Mouse (Mus musculus) embryonic facial prominence, embryonic 13.5 days (tissue): ENCODE measurements around the gene Exoc8. TPM values are rescaled to one million over a fixed set of nuclear protein-coding genes. Genes with fewer than 3 reads are reported as not detected.

Source experiments
- ATAC-seq: fragments of 200-750 bp; cut with Nextera tagmentation; 2 replicates; pipeline ENCODE4 v1.8.0; 2017; ENCODE audit warnings: low read depth; ENCODE audit not compliant: insufficient number of reproducible peaks, insufficient read depth, low FRiP score, low TSS enrichment
- H3K27ac ChIP-seq: fragments of 300-500 bp; sonication (generic); 2 replicates; pipeline ENCODE4 v1.5.1; 2015; ENCODE audit warnings: moderate library complexity, mild to moderate bottlenecking, inconsistent platforms
- H3K27me3 ChIP-seq: fragments of 300-500 bp; sonication (generic); 2 replicates; pipeline ENCODE4 v1.6.1; 2015; ENCODE audit warnings: mild to moderate bottlenecking, inconsistent platforms
- H3K36me3 ChIP-seq: fragments of 300-500 bp; sonication (generic); 2 replicates; pipeline ENCODE4 v1.6.1; 2015; ENCODE audit warnings: mild to moderate bottlenecking, inconsistent platforms
- H3K4me1 ChIP-seq: fragments of 300-500 bp; sonication (generic); 2 replicates; pipeline ENCODE4 v1.6.1; 2015; ENCODE audit warnings: inconsistent platforms
- H3K4me2 ChIP-seq: fragments of 300-500 bp; sonication (generic); 2 replicates; pipeline ENCODE4 v1.6.1; 2015; ENCODE audit warnings: moderate library complexity, mild to moderate bottlenecking, inconsistent platforms
- H3K4me3 ChIP-seq: fragments of 300-500 bp; sonication (generic); 2 replicates; pipeline ENCODE4 v1.5.1; 2015; ENCODE audit warnings: mild to moderate bottlenecking, inconsistent platforms
- H3K9ac ChIP-seq: fragments of 300-500 bp; sonication (generic); 2 replicates; pipeline ENCODE4 v1.6.1; 2015; ENCODE audit warnings: mild to moderate bottlenecking, inconsistent platforms
- H3K9me3 ChIP-seq: fragments of 300-500 bp; sonication (generic); 2 replicates; pipeline ENCODE4 v1.6.1; 2016; ENCODE audit warnings: inconsistent platforms
- WGBS: fragments of 180-500 bp; shearing (Covaris S2); methylation state at CpG from one replicate; pipeline ENCODE4 v1.1.7; 2015; ENCODE audit warnings: mixed read lengths; 5-methylcytosine and 5-hydroxymethylcytosine counted together
- polyA plus RNA-seq: library from polyadenylated mRNA; unstranded; fragments of >200 nt; fragmentation: Nextera tagmentation; extraction: Ambion mirVana; gene quantifications from 2 replicates; pipeline ENCODE4 v1.2.1, GENCODE M21; 2015

Exoc8 gene
- polyA plus RNA-seq, 1 experiment from 2014 or later = 9.4 TPM

DNA sequence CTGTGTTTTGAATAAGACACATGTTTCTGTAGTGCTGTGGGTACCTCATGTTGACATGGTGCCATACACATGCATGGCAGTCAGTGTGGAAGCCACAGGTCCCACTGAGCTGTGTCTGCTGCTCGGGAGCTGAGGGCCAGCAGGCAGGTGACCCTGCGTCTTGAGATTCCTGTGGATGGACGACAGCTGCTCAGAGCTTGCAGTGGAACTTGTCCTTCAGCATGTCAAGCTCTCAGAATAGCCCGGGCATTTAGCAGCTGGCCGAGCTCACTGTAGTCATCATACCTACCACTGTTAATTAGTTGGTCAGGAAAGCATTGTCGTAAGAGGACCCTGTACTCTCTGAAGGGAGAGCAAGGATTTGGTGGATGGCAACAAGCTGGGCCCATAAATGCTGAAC lies 27.8 kb downstream of the Exoc8 start:
- Histone ChIP-seq H3K4me2 (no peak overlapping the region), H3K4me1 (0 out of 2 replicates have a peak, but pooled peaks cover 3% of the 10 kb centered on the region), H3K9ac (no peak overlapping the region), H3K27me3 (no peaks in the 10 kb centered on the region), H3K27ac (no peak overlapping the region), H3K4me3 (no peak overlapping the region), H3K9me3 (no peaks in the 10 kb centered on the region), H3K36me3 (peaks cover 50% of the 10 kb centered on the region)
- 85% methylated on average over 6 of the region's 6 CpGs for WGBS
- no peak for ATAC-seq

DNA sequence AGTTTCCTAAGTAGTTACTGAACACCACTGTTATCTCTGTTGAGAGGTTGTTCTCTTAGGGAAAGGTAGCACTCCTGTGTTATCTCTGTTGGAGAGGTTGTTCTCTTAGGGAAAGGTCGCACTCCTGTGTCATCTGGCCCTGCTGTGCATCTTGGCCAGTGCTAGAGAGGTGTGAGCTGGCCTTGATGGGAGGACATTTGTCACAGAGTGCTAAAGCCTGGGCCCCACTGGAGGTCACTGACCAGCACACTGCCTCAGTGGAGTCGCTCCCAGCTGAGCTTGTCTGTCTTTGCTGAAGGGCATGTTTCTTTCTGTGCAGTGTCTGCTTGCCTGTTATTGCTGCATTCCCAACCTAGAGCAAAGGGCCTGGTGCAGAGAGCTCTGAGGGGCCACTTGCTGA lies 30.4 kb downstream of the Exoc8 start:
- Histone ChIP-seq H3K27ac (no peak overlapping the region), H3K4me1 (peaks cover 8% of the 10 kb centered on the region), H3K4me3 (no peak overlapping the region), H3K4me2 (no peak overlapping the region), H3K27me3 (no peaks in the 10 kb centered on the region), H3K9ac (no peak overlapping the region), H3K9me3 (no peaks in the 10 kb centered on the region), H3K36me3 (peaks cover 24% of the 10 kb centered on the region)
- 88% methylated on average over 2 of the region's 2 CpGs for whole genome bisulfite sequencing
- ATAC-seq = no peak

GRCm38 (mm10) chr8:124866669-124867068 lies 30.8 kb downstream of the Exoc8 start:
- Histone ChIP-seq H3K9ac (no peak overlapping the region), H3K9me3 (no peaks in the 10 kb centered on the region), H3K27me3 (no peaks in the 10 kb centered on the region), H3K4me3 (no peak overlapping the region), H3K27ac (no peak overlapping the region), H3K4me2 (no peak overlapping the region), H3K36me3 (peaks cover 20% of the 10 kb centered on the region), H3K4me1 (peaks cover 11% of the 10 kb centered on the region)
- WGBS = 85% methylated on average over 3 of the region's 3 CpGs
- ATAC-seq = no peak

DNA sequence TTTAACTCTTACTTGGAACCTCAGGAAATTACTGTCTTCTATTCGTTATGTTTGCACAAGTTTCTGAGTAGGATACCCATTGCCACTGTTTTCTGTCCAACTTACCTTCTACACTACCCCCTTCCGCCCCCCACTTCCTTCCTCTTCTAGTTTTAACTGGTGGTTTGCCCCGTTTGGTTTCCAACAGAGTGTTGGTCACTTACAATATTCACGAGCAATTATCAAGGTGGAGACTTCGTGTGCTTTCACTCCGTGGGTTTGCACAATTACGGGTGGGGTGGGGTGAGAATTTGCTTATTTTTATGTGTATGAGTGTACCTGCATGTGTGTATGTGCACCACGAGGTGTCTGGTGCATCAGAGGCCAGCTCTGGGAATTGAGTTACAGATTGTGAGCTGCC lies 33.8 kb downstream of the Exoc8 start:
- Histone ChIP-seq H3K4me1 (peaks cover 13% of the 10 kb centered on the region), H3K9ac (peak overlapping the region; percentile 97), H3K4me2 (peak overlapping the region; percentile 75), H3K9me3 (no peaks in the 10 kb centered on the region), H3K4me3 (peak overlapping the region; percentile 93), H3K27ac (peak overlapping the region; percentile 92; the same call in 1 of the 2 replicates), H3K36me3 (peaks cover 30% of the 10 kb centered on the region), H3K27me3 (no peaks in the 10 kb centered on the region)
- 11% methylated on average over 8 of the region's 8 CpGs for WGBS
- ATAC-seq = no peak

DNA sequence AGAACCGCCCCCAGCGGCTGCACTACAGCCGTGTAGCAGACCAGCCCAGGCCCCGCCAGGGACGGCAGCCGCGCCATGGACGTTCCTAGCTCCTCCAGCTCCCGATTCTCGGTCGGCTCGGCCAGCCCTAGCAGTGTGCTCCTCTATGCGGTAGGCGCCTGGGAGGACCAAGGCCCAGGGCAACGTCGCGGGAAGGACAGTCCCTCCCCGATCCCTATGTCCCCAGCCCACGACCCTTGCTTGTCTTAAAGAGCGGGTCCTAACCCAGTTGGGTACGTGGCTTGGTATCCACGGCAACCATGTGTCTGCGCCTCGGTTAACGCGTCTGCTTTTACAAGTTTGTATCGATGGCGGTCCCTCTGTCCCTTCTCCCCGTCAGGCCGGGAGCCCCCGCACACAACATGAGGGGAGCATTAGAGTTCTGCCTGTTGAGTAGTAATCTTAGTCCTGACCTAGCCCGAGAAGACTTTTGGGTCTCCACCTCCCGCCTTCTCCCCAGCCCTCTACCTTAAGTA lies 34.3 kb downstream of the Exoc8 start:
- Histone ChIP-seq H3K27ac (peak overlapping the region; percentile 92), H3K27me3 (no peaks in the 10 kb centered on the region), H3K4me2 (peak overlapping the region; percentile 75), H3K4me1 (peaks cover 13% of the 10 kb centered on the region), H3K9me3 (no peaks in the 10 kb centered on the region), H3K36me3 (peaks cover 35% of the 10 kb centered on the region), H3K4me3 (peak overlapping the region; percentile 93), H3K9ac (peak overlapping the region; percentile 97)
- ATAC-seq = peak; percentile 75
- WGBS = under 1% methylated on average over 33 of the region's 33 CpGs

DNA sequence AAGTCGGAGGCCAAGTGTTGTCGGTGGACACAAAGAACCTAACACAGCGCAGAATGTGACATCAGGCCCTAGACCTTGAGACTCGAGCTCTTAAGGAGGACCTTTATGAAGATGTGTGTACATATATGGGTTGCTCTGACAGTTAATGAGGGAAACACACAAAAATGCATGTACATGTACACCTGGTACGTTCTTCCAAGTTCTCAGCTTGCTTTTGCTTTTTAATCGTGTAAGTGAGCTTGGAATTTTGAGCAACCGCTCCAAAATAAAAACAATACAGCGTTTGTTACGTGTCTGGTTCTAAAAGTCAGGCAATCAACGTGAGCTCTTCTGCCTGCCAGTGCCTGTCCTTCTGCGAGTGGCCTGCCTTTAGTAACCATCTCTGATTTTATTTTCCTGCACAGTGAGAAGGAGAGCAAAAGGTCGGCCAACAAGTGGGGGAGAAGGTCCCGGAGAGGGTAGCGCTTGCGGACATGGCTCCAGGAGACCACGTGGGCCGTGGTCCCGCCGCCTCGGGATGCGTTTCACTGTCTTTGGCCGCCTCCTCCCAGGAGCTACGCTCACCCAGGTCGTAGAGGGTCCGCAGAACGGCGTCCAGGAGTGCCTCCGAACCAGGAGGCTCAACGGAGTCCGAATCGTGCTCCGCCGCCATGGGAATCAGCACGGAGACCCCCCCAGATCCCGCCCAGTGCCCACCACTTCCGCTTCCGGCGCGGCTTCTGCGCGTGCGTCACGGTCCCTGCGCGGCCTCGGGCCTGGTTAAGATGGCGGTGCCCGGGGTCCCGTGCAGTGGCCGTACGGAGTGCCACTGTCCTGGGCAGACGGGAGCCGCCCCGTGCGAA lies 35.0 kb downstream of the Exoc8 start, which contains the start of the genes Gnpat and 2810004N23Rik:
Gene Gnpat, plus strand, starts transcription at position 713 of the 842 bp plus-strand sequence.
Gene 2810004N23Rik, minus strand, starts transcription at position 800 of the 842 bp plus-strand sequence.
- 1% methylated on average over 54 of the region's 55 CpGs for WGBS
- peaks cover 41% of the 10 kb centered on the region for H3K36me3 ChIP-seq
- peak; percentile 95 for ATAC-seq
- peak within 1 kb of the TSS; percentile 92 for H3K27ac ChIP-seq
- H3K4me2 ChIP-seq = peak within 1 kb of the TSS; percentile 75
- H3K4me3 ChIP-seq = peak within 1 kb of the TSS; percentile 93
- H3K9ac ChIP-seq = peak within 1 kb of the TSS; percentile 97
- H3K27me3 ChIP-seq = no peaks in the 10 kb centered on the region
- peaks cover 13% of the 10 kb centered on the region for H3K4me1 ChIP-seq
- no peaks in the 10 kb centered on the region for H3K9me3 ChIP-seq

- no peak overlapping the region for H3K4me3 ChIP-seq
- H3K27me3 ChIP-seq = no peaks in the 10 kb centered on the region
- H3K9ac ChIP-seq = no peak overlapping the region
- ATAC-seq = no peak
- no peak overlapping the region for H3K27ac ChIP-seq
- H3K4me2 ChIP-seq = no peak overlapping the region
- H3K4me1 ChIP-seq = peaks cover 13% of the 10 kb centered on the region
- WGBS = 88% methylated on average over 3 of the region's 3 CpGs
- peaks cover 8% of the 10 kb centered on the region; the same call in 1 of the 2 replicates for H3K9me3 ChIP-seq
- peaks cover 57% of the 10 kb centered on the region for H3K36me3 ChIP-seq
Observed at GRCm38 (mm10) chr8:124860188-124860587, 37.3 kb downstream of the Exoc8 start.

DNA sequence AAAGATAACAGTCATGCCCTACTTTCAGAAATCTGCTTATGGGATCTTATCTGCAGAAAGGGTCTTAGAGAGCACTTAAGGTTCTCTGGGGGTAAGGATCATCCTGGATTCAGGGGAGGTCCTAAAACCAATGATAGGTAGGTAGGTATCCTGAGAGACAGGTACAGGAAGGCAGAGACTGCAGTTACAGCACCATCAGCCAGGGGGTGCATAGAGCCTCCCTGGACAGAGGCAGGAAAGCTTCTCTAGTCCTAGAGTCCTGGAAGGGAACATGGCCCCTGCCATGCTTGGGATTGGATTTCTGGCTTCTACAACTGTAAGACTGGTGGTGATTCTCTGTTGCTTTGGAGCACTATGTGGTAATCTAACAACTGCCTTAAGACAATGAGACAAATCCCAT lies 38.0 kb downstream of the Exoc8 start:
- H3K4me3 ChIP-seq = no peak overlapping the region
- H3K36me3 ChIP-seq = peaks cover 64% of the 10 kb centered on the region
- H3K27me3 ChIP-seq = no peaks in the 10 kb centered on the region
- ATAC-seq = no peak
- no peak overlapping the region for H3K9ac ChIP-seq
- H3K4me1 ChIP-seq = peaks cover 10% of the 10 kb centered on the region
- H3K9me3 ChIP-seq = peaks cover 13% of the 10 kb centered on the region
- H3K27ac ChIP-seq = no peak overlapping the region
- H3K4me2 ChIP-seq = no peak overlapping the region

- no peak overlapping the region for H3K9ac ChIP-seq
- H3K4me1 ChIP-seq = no peaks in the 10 kb centered on the region
- no peak for ATAC-seq
- no peak overlapping the region for H3K4me3 ChIP-seq
- no peaks in the 10 kb centered on the region for H3K27me3 ChIP-seq
- H3K4me2 ChIP-seq = no peak overlapping the region
- peaks cover 63% of the 10 kb centered on the region for H3K36me3 ChIP-seq
- H3K27ac ChIP-seq = no peak overlapping the region
- peaks cover 29% of the 10 kb centered on the region for H3K9me3 ChIP-seq
- WGBS = 100% methylated on average over 1 of the region's 1 CpGs
Observed at GRCm38 (mm10) chr8:124853511-124853910, 44.0 kb downstream of the Exoc8 start.

DNA sequence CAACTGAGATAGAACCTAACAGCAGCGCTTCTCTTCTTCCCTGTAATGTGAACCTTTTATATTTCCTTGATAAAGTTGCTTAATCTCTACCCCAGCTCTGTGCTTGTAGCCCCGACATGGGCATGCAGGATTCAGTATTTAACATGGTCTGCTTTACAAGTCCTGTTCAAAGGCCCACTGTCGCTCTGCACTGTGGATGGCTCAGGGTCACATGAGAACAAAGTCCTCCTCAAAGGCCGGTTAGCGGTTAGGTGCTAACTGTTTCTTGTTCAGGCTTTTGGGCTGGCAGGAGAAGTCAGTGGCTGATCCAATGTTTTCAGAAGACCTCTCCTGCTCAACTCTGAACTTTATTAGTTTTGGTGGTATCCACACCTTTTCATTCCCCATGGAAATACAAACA lies 51.9 kb downstream of the Exoc8 start:
- no peak overlapping the region for H3K4me3 ChIP-seq
- H3K36me3 ChIP-seq = peaks cover 35% of the 10 kb centered on the region
- no peaks in the 10 kb centered on the region for H3K27me3 ChIP-seq
- no peaks in the 10 kb centered on the region for H3K9me3 ChIP-seq
- no peak overlapping the region for H3K27ac ChIP-seq
- H3K9ac ChIP-seq = no peak overlapping the region
- no peak overlapping the region for H3K4me2 ChIP-seq
- H3K4me1 ChIP-seq = no peaks in the 10 kb centered on the region
- WGBS = 91% methylated on average over 5 of the region's 5 CpGs
- ATAC-seq = no peak

- no peaks in the 10 kb centered on the region for H3K27me3 ChIP-seq
- 67% methylated on average over 3 of the region's 3 CpGs for WGBS
- ATAC-seq = no peak
Observed at GRCm38 (mm10) chr8:124845131-124845530, 52.4 kb downstream of the Exoc8 start.

More at GRCm38 (mm10) chr8:124845131-124845530, 52.4 kb downstream of the Exoc8 start:
- Histone ChIP-seq H3K4me3 (no peak overlapping the region), H3K4me2 (no peak overlapping the region), H3K9me3 (no peaks in the 10 kb centered on the region), H3K9ac (no peak overlapping the region), H3K27ac (no peak overlapping the region), H3K4me1 (no peaks in the 10 kb centered on the region), H3K36me3 (peaks cover 40% of the 10 kb centered on the region)
